Mouse (Mus musculus): ENCODE measurements around the gene Sycp2l. TPM values are rescaled to one million over a fixed set of nuclear protein-coding genes. Genes with fewer than 3 reads are reported as not detected.
A peak's percentile ranks its signal among the peaks of the same experiment; 100 is the strongest.

Gene Sycp2l
- polyA plus RNA-seq, 1 experiment from 2014 or later = not detected

- TF ChIP-seq CTCF (IDR thresholded peaks at IDR 0.05) = no peak
- ChIA-PET POLR2A (no interaction called here), CTCF (no interaction called here)
- H3K27me3 ChIP-seq = peaks cover 39% of the 10 kb centered on the region
- ATAC-seq = no peak
- DNase-seq (ENCODE audit: low read depth, low spot score) = no peak
- in situ Hi-C loops (cut with MboI; ENCODE audit: low pct_unique_long_range_greater_than_20kb) = no loop called here
These were observed 9.6 kb downstream of the Sycp2l start for GRCm38 (mm10) chr13:41123666-41124225.

GRCm38 (mm10) chr13:41128326-41128725, 14.2 kb downstream of the Sycp2l start:
- TF ChIP-seq CTCF (IDR thresholded peaks at IDR 0.05) = no peak
- ATAC-seq (no peak), DNase-seq (ENCODE audit: low read depth, low spot score) (no peak)
- in situ Hi-C loops (cut with MboI; ENCODE audit: low pct_unique_long_range_greater_than_20kb) = loop anchor here (25.0 kb wide), 1 partner anchor 459 kb away; no protein-coding TSS in a partner anchor
- ChIA-PET POLR2A (no interaction called here), CTCF (no interaction called here)
- H3K27me3 ChIP-seq = peaks cover 51% of the 10 kb centered on the region

GRCm38 (mm10) chr13:41129061-41129460, 15.0 kb downstream of the Sycp2l start:
- CTCF ChIA-PET = no interaction called here
- in situ Hi-C loops (cut with MboI; ENCODE audit: low pct_unique_long_range_greater_than_20kb) = loop anchor here (25.0 kb wide), 1 partner anchor 458 kb away; no protein-coding TSS in a partner anchor
- POLR2A ChIA-PET = no interaction called here
- DNase-seq (ENCODE audit: low read depth, low spot score) = no peak
- H3K27me3 ChIP-seq = peaks cover 56% of the 10 kb centered on the region
- TF ChIP-seq CTCF (IDR thresholded peaks at IDR 0.05) = no peak
- ATAC-seq = no peak

GRCm38 (mm10) chr13:41134901-41135300, 20.8 kb downstream of the Sycp2l start:
- in situ Hi-C loops (cut with MboI; ENCODE audit: low pct_unique_long_range_greater_than_20kb) = loop anchor here (5.0 to 25.0 kb wide), 2 partner anchors 102 to 452 kb away; no protein-coding TSS in a partner anchor
- H3K27me3 ChIP-seq = peaks cover 68% of the 10 kb centered on the region
- DNase-seq (ENCODE audit: low read depth, low spot score) (peak; percentile 6), ATAC-seq (no peak)
- peak; percentile 85 for TF ChIP-seq CTCF (IDR thresholded peaks at IDR 0.05)
- ChIA-PET CTCF (interaction anchor here (0.8 to 1.7 kb wide), 4 partner anchors 64 to 505 kb away, joined by 3 read pairs; no protein-coding TSS in a partner anchor), POLR2A (no interaction called here)

- no peak for DNase-seq (ENCODE audit: low read depth, low spot score)
- peaks cover 54% of the 10 kb centered on the region for H3K27me3 ChIP-seq
- ChIA-PET POLR2A (no interaction called here), CTCF (interaction anchor here (0.8 to 1.7 kb wide), 5 partner anchors 15 to 94 kb away, joined by 3 to 8 read pairs (median 3); no protein-coding TSS in a partner anchor)
- in situ Hi-C loops (cut with MboI; ENCODE audit: low pct_unique_long_range_greater_than_20kb) = loop anchor here (25.0 kb wide), 1 partner anchor 442 kb away; no protein-coding TSS in a partner anchor
- ATAC-seq = no peak
- TF ChIP-seq CTCF (IDR thresholded peaks at IDR 0.05) = no peak
These were observed 31.4 kb downstream of the Sycp2l start for GRCm38 (mm10) chr13:41145433-41145970.

- in situ Hi-C loops (cut with MboI; ENCODE audit: low pct_unique_long_range_greater_than_20kb) = loop anchor here (25.0 kb wide), 1 partner anchor 441 kb away; no protein-coding TSS in a partner anchor
- peak; percentile 79 for TF ChIP-seq CTCF (IDR thresholded peaks at IDR 0.05)
- ChIA-PET POLR2A (no interaction called here), CTCF (interaction anchor here (0.8 to 1.7 kb wide), 5 partner anchors 14 to 94 kb away, joined by 3 to 8 read pairs (median 3); no protein-coding TSS in a partner anchor)
- DNase-seq (ENCODE audit: low read depth, low spot score) = no peak
- no peak for ATAC-seq
- peaks cover 52% of the 10 kb centered on the region for H3K27me3 ChIP-seq
These were observed 32.2 kb downstream of the Sycp2l start for GRCm38 (mm10) chr13:41146271-41146670.

- POLR2A ChIA-PET = no interaction called here
- no peak for TF ChIP-seq CTCF (IDR thresholded peaks at IDR 0.05)
- ATAC-seq (no peak), DNase-seq (ENCODE audit: low read depth, low spot score) (no peak)
- H3K27me3 ChIP-seq = peaks cover 71% of the 10 kb centered on the region
- CTCF ChIA-PET = no interaction called here
- in situ Hi-C loops (cut with MboI; ENCODE audit: low pct_unique_long_range_greater_than_20kb) = no loop called here
These were observed 39.0 kb downstream of the Sycp2l start for GRCm38 (mm10) chr13:41153146-41153545.

- CTCF ChIA-PET = no interaction called here
- no peak for TF ChIP-seq CTCF (IDR thresholded peaks at IDR 0.05)
- POLR2A ChIA-PET = no interaction called here
- H3K27me3 ChIP-seq = peaks cover 80% of the 10 kb centered on the region
- in situ Hi-C loops (cut with MboI; ENCODE audit: low pct_unique_long_range_greater_than_20kb) = no loop called here
- DNase-seq (ENCODE audit: low read depth, low spot score) (no peak), ATAC-seq (no peak)
These were observed 44.3 kb downstream of the Sycp2l start for GRCm38 (mm10) chr13:41158426-41158825.

- ATAC-seq = no peak
- POLR2A ChIA-PET = no interaction called here
These were observed 73.8 kb downstream of the Sycp2l start for GRCm38 (mm10) chr13:41187886-41188285.

GRCm38 (mm10) chr13:41195640-41196333, 81.7 kb downstream of the Sycp2l start:
- no peak for ATAC-seq
- H3K27me3 ChIP-seq = peaks cover 69% of the 10 kb centered on the region
- DNase-seq (ENCODE audit: low read depth, low spot score) = no peak
- ChIA-PET CTCF (no interaction called here), POLR2A (no interaction called here)
- no peak for TF ChIP-seq CTCF (IDR thresholded peaks at IDR 0.05)
- in situ Hi-C loops (cut with MboI; ENCODE audit: low pct_unique_long_range_greater_than_20kb) = no loop called here

More at GRCm38 (mm10) chr13:41187886-41188285, 73.8 kb downstream of the Sycp2l start:
- H3K27me3 ChIP-seq = peaks cover 90% of the 10 kb centered on the region
- no peak for DNase-seq (ENCODE audit: low read depth, low spot score)
- CTCF ChIA-PET = no interaction called here
- no peak for TF ChIP-seq CTCF (IDR thresholded peaks at IDR 0.05)
- in situ Hi-C loops (cut with MboI; ENCODE audit: low pct_unique_long_range_greater_than_20kb) = no loop called here

GRCm38 (mm10) chr13:41200861-41201260, 86.8 kb downstream of the Sycp2l start:
- in situ Hi-C loops (cut with MboI; ENCODE audit: low pct_unique_long_range_greater_than_20kb) = no loop called here
- ATAC-seq = no peak
- peaks cover 64% of the 10 kb centered on the region for H3K27me3 ChIP-seq
- ChIA-PET CTCF (no interaction called here), POLR2A (no interaction called here)
- TF ChIP-seq CTCF (IDR thresholded peaks at IDR 0.05) = no peak
- DNase-seq (ENCODE audit: low read depth, low spot score) = no peak

Data from Patski (cell line).